Mouse (Mus musculus): ENCODE data around the gene Rack1. TPM values are rescaled to one million over a fixed set of nuclear protein-coding genes. Genes with fewer than 3 reads are reported as not detected.
A peak's percentile ranks its signal among the peaks of the same experiment; 100 is the strongest.

Gene Rack1
- total and polyA plus RNA-seq, 3 experiments: 376 to 5,815 (median 4,421) TPM

- Histone ChIP-seq H3K36me3 (ENCODE audit: control insufficient read depth in 1 of 2, insufficient read depth in 2 of 2, low read length in 2 of 2) (peaks cover 31 to 37% of the 10 kb centered on the region in 2 experiments), H3K27me3 (ENCODE audit: control insufficient read depth in 1 of 2, insufficient read depth in 2 of 2, low read length in 2 of 2) (no peaks in the 10 kb centered on the region), H3K79me2 (ENCODE audit: control insufficient read depth, insufficient read depth, low read length, poor library complexity) (peaks cover 55% of the 10 kb centered on the region), H3K4me3 (ENCODE audit: control insufficient read depth in 1 of 2, insufficient read depth in 1 of 2, low read depth in 2 of 2, low read length in 2 of 2) (peak overlapping the region; percentile 78 to 96), H3K4me1 (ENCODE audit: control insufficient read depth in 1 of 2, insufficient read depth in 2 of 2, low read length in 2 of 2) (peaks cover 2 to 31% of the 10 kb centered on the region in 2 experiments; a peak in 3 of 4 replicates), H3K9me3 (replicated peaks; ENCODE audit: insufficient read depth, low read length) (no peaks in the 10 kb centered on the region), H3K9ac (ENCODE audit: control insufficient read depth, low read depth, low read length, poor library complexity, severe bottlenecking) (peak overlapping the region; percentile 97), H3K27ac (ENCODE audit: control insufficient read depth, low read depth, low read length) (peak overlapping the region; percentile 96)
- DNase-seq (ENCODE audit: low read depth, low spot score): peak; percentile 65
- no peak for TF ChIP-seq TCF12 (IDR thresholded peaks at IDR 0.05; ENCODE audit: low read depth, low read length)
- peak; percentile 92 for TF ChIP-seq CHD1 (IDR thresholded peaks at IDR 0.05; ENCODE audit: low read depth, low read length)
- TF ChIP-seq USF2 (IDR thresholded peaks at IDR 0.05; ENCODE audit: borderline replicate concordance in 1 of 2, insufficient read depth in 1 of 2, low read depth in 1 of 2, low read length in 2 of 2): no peak
- no peak; the same call in 1 of the 2 replicates for TF ChIP-seq GABPA (IDR thresholded peaks at IDR 0.05; ENCODE audit: low read depth, low read length)
- TF ChIP-seq MXI1 (IDR thresholded peaks at IDR 0.05; ENCODE audit: low read depth, low read length): peak; percentile 79; the same call in 1 of the 2 replicates
- TF ChIP-seq ETS1 (IDR thresholded peaks at IDR 0.05; ENCODE audit: low read depth, low read length): peak; percentile 31; the same call in 1 of the 2 replicates
- peak; percentile 75 for TF ChIP-seq MAX (IDR thresholded peaks at IDR 0.05; ENCODE audit: low read length)
- TF ChIP-seq RCOR1 (IDR thresholded peaks at IDR 0.05; ENCODE audit: low read depth, low read length): peak; percentile 92
- TF ChIP-seq JUND (IDR thresholded peaks at IDR 0.05; ENCODE audit: low read depth, low read length): no peak
- TF ChIP-seq POLR2AphosphoS5 (IDR thresholded peaks at IDR 0.05; ENCODE audit: borderline replicate concordance, low read depth, low read length): no peak
- peak; percentile 92; the same call in 1 of the 2 replicates for TF ChIP-seq MYC (IDR thresholded peaks at IDR 0.05; ENCODE audit: low read depth, low read length)
- TF ChIP-seq NRF1 (IDR thresholded peaks at IDR 0.05; ENCODE audit: insufficient read depth, low read depth, low read length, poor library complexity, severe bottlenecking): 0 out of 2 replicates have a peak, but pooled peaks have one; percentile 5
- peak; percentile 96 for TF ChIP-seq ZNF384 (IDR thresholded peaks at IDR 0.05; ENCODE audit: low read depth, low read length)
- peak; percentile 15; the same call in 1 of the 2 replicates for TF ChIP-seq USF1 (IDR thresholded peaks at IDR 0.05; ENCODE audit: low read depth, low read length)
- TF ChIP-seq ZKSCAN1 (IDR thresholded peaks at IDR 0.05; ENCODE audit: low read depth, low read length): peak; percentile 13; the same call in 1 of the 2 replicates
- TF ChIP-seq BHLHE40 (IDR thresholded peaks at IDR 0.05; ENCODE audit: borderline replicate concordance, low read depth, low read length): no peak
- no peak for TF ChIP-seq POLR2AphosphoS2 (IDR thresholded peaks at IDR 0.05; ENCODE audit: low read length)
Observed at GRCm38 (mm10) chr11:48798984-48799920, 880 bp upstream of the Rack1 start.
